Mouse (Mus musculus): Measurements from ENCODE around the gene Ngdn. TPM values are rescaled to one million over a fixed set of nuclear protein-coding genes. Genes with fewer than 3 reads are reported as not detected.
"Not testable (repeated sequence)": the region's sequence is repeated elsewhere in the genome, so short reads cannot be mapped to it uniquely, and the experiment has no call there.

Ngdn gene
- total RNA-seq, 2 experiments from 2014 or later: 18.1 to 19.9 TPM

- no peak for DNase-seq
- intact Hi-C loops (cut with DNase I): loop anchor here (5.0 kb wide), 1 partner anchor 82 kb away; no protein-coding TSS in a partner anchor
- TF ChIP-seq CTCF (IDR thresholded peaks at IDR 0.05): no peak
- H3K27ac ChIP-seq: no peak overlapping the region
- H3K4me3 ChIP-seq: no peak overlapping the region
Measured at GRCm38 (mm10) chr14:55020394-55020793, 5.1 kb downstream of the Ngdn start.

GRCm38 (mm10) chr14:55023011-55023410, 7.8 kb downstream of the Ngdn start:
- intact Hi-C loops (cut with DNase I): loop anchor here (5.0 kb wide), 1 partner anchor 79 kb away; no protein-coding TSS in a partner anchor
- H3K4me3 ChIP-seq: no peak overlapping the region
- no peak for DNase-seq
- H3K27ac ChIP-seq: no peak overlapping the region
- no peak for TF ChIP-seq CTCF (IDR thresholded peaks at IDR 0.05)

GRCm38 (mm10) chr14:55024236-55024635, 9.0 kb downstream of the Ngdn start:
- H3K27ac ChIP-seq: no peak overlapping the region
- peak; percentile 75 for TF ChIP-seq CTCF (IDR thresholded peaks at IDR 0.05)
- DNase-seq: peak; percentile 57
- H3K4me3 ChIP-seq: no peak overlapping the region
- intact Hi-C loops (cut with DNase I): loop anchor here (2.0 to 5.0 kb wide), 2 partner anchors 55 to 78 kb away; no protein-coding TSS in a partner anchor

GRCm38 (mm10) chr14:55025527-55025926, 10.3 kb downstream of the Ngdn start:
- Histone ChIP-seq H3K4me3 (no peak overlapping the region), H3K27ac (no peak overlapping the region)
- DNase-seq: no peak
- TF ChIP-seq CTCF (IDR thresholded peaks at IDR 0.05): no peak
- intact Hi-C loops (cut with DNase I): loop anchor here (2.0 kb wide), 1 partner anchor 53 kb away; no protein-coding TSS in a partner anchor

- no peak for TF ChIP-seq CTCF (IDR thresholded peaks at IDR 0.05)
- H3K27ac ChIP-seq: no peak overlapping the region
- H3K4me3 ChIP-seq: no peak overlapping the region
- no peak for DNase-seq
- intact Hi-C loops (cut with DNase I): no loop called here
Measured at GRCm38 (mm10) chr14:55027251-55027650, 12.0 kb downstream of the Ngdn start.

GRCm38 (mm10) chr14:55027653-55028052, 12.4 kb downstream of the Ngdn start:
- no peak overlapping the region for H3K27ac ChIP-seq
- no peak for DNase-seq
- TF ChIP-seq CTCF (IDR thresholded peaks at IDR 0.05): peak; percentile 16; the same call in 1 of the 2 replicates
- intact Hi-C loops (cut with DNase I): no loop called here
- no peak overlapping the region for H3K4me3 ChIP-seq

GRCm38 (mm10) chr14:55028333-55028835, 13.1 kb downstream of the Ngdn start:
- H3K27ac ChIP-seq: no peak overlapping the region
- no peak for TF ChIP-seq CTCF (IDR thresholded peaks at IDR 0.05)
- no peak overlapping the region for H3K4me3 ChIP-seq
- DNase-seq: no peak
- intact Hi-C loops (cut with DNase I): no loop called here

- intact Hi-C loops (cut with DNase I): no loop called here
Measured at GRCm38 (mm10) chr14:55029034-55029698, 13.9 kb downstream of the Ngdn start.

GRCm38 (mm10) chr14:55032695-55033225, 17.5 kb downstream of the Ngdn start:
- intact Hi-C loops (cut with DNase I): no loop called here
- no peak for TF ChIP-seq CTCF (IDR thresholded peaks at IDR 0.05)
- Histone ChIP-seq H3K4me3 (no peak overlapping the region), H3K27ac (no peak overlapping the region)
- DNase-seq: no peak

More at GRCm38 (mm10) chr14:55029034-55029698, 13.9 kb downstream of the Ngdn start:
- no peak overlapping the region for H3K27ac ChIP-seq
- H3K4me3 ChIP-seq: no peak overlapping the region
- no peak for DNase-seq
- peak; percentile 69 for TF ChIP-seq CTCF (IDR thresholded peaks at IDR 0.05)

GRCm38 (mm10) chr14:55043694-55044093, 28.4 kb downstream of the Ngdn start:
- intact Hi-C loops (cut with DNase I); DNase-seq: not testable (repeated sequence)

GRCm38 (mm10) chr14:55047971-55048531, 32.8 kb downstream of the Ngdn start:
- H3K27ac ChIP-seq: no peak overlapping the region
- intact Hi-C loops (cut with DNase I): no loop called here
- DNase-seq: no peak
- no peak for TF ChIP-seq CTCF (IDR thresholded peaks at IDR 0.05)
- H3K4me3 ChIP-seq: no peak overlapping the region

More at GRCm38 (mm10) chr14:55043694-55044093, 28.4 kb downstream of the Ngdn start:
- H3K27ac ChIP-seq, H3K4me3 ChIP-seq: not testable (repeated sequence)

- DNase-seq: no peak
Measured at GRCm38 (mm10) chr14:55052496-55052895, 37.2 kb downstream of the Ngdn start.

GRCm38 (mm10) chr14:55053050-55053449, 37.8 kb downstream of the Ngdn start:
- no peak for TF ChIP-seq CTCF (IDR thresholded peaks at IDR 0.05)
- intact Hi-C loops (cut with DNase I): no loop called here
- no peak for DNase-seq
- no peak overlapping the region for H3K4me3 ChIP-seq
- H3K27ac ChIP-seq: no peak overlapping the region

More at GRCm38 (mm10) chr14:55052496-55052895, 37.2 kb downstream of the Ngdn start:
- TF ChIP-seq CTCF (IDR thresholded peaks at IDR 0.05): no peak
- Histone ChIP-seq H3K4me3 (no peak overlapping the region), H3K27ac (no peak overlapping the region)
- intact Hi-C loops (cut with DNase I): no loop called here

Measured in gastrocnemius, adult 2 months (tissue).